Mouse (Mus musculus): ENCODE measurements around the gene Gm4884.
"Not testable (repeated sequence)": the region's sequence is repeated elsewhere in the genome, so short reads cannot be mapped to it uniquely, and the experiment has no call there.

Gene Gm4884

DNA sequence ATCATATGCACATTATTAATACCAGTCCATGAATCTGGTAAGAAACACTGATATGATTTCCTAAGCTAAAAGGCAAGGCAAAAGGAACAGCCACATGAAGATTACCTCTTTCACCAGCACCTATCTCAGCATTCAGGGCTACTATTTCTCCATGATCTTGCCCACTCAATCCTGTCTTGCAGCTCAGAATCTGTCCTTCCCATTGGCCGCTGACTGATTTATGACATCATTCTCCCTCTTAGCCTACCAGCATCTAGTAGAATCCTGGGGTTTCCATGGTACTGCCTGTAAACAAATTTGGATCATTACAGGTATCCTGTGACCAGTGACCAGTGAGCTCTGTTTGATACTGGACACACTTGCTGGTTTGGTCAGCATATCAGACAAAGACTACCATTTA, at the start of gene Gm4884:
Gm4884 (plus strand) TSS at position 301 of the 400 bp plus-strand sequence.
- DNase-seq: not testable (repeated sequence)

DNA sequence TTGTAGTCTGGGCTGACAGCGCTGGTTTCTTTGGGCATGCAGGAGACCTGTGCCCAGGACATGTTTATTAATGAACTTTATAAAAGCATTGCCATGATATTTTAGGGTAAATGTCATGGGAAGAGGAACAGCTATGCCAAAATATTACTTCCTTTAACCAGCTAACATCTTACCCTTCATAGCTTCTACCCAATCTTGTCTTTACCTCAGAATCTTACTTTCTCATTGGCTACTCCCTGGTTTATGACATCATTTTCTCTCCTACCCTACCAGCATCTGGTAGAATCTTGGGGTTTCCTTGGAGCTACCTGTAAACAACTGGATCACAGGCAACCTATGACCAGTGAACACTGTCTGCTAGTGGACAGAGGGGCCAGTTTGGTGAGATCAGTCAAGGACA, 45.3 kb upstream of the Gm4884 start, which contains the start of gene 4930433I11Rik:
4930433I11Rik (plus strand) TSS at position 301 of the 400 bp plus-strand sequence.
- no peak for DNase-seq

DNA sequence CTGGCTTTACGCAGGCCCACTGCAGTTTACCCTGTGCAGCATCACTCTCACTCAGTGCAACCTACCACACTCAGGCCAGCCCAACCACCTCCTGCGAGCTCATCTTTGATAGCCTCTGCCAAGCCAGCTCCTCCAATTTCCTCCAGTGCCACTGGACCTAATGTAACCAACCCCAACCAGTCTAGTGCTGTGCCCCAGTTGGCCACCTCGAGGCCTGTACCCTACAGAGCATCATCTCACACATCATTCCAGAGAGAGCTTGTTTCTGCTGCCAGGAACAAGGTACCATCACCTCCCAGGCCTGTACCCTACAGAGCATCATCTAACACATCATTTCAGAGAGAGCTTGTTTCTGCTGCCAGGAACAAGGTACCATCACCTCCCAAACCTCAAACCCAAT, 11.5 kb downstream of the Gm4884 start:
- DNase-seq: not testable (repeated sequence)
